Mouse (Mus musculus) left cerebral cortex, adult 2 months (tissue): ENCODE measurements around the gene Sec14l5. TPM values are rescaled to one million over a fixed set of nuclear protein-coding genes. Genes with fewer than 3 reads are reported as not detected.

ENCODE experiments used
- DNase-seq, 2 experiments: peaks; one replicate each; pipeline ENCODE4 v3.0.0; 2021 to 2022; ENCODE audit warnings: low spot score in 2 of 2, mixed read lengths in 1 of 2; ENCODE audit errors: extremely low spot score in 1 of 2
- H3K27ac ChIP-seq: fragments of 200-600 bp; 2 replicates; pipeline ENCODE4 v1.8.1; 2022
- H3K4me3 ChIP-seq: fragments of 200-600 bp; 2 replicates; pipeline ENCODE4 v1.8.1; 2022
- CTCF ChIP-seq: fragments of 200-600 bp; IDR thresholded peaks from 2 replicates; pipeline ENCODE4 v1.8.1; 2022; ENCODE audit warnings: antibody characterized with exemption, mild to moderate bottlenecking, moderate library complexity
- intact Hi-C: fragments of 180-260 bp; cut with DNase I; formaldehyde crosslinking; loops from one replicate; pipeline ENCODE4 v1.15.1; 2025
- microRNA-seq, 2 experiments: library from miRNA; unstranded; fragments of <30 nt; microRNA quantifications; one replicate each; pipeline ENCODE4 v1.2.0; 2021
- total RNA-seq, 2 experiments: library from RNA; stranded (reverse); gene quantifications; 2 replicates each; pipeline ENCODE4 v1.2.3; 2021

Sec14l5 gene
- total RNA-seq, 2 experiments from 2014 or later, result 4.8 to 5.0 TPM

DNA sequence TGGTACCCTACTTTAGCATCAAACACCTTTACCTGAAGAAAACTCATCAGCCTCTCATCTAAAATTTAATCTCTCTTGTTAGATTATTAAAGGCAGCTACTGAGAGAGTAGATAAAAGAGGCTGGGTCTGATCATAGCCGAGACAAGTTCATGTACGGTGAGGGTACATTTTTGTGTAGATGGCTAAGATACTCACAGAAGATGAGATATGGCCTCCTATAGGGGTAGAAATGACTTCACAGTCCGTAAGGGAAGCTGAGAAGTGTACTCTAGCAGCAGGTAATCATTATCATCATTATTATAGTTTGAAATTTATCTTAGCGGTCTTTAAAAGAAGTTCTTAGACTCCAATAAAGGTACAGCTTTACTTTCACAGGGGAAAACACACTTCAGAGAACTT, 86.1 kb downstream of the Sec14l5 start:
- no peak for TF ChIP-seq CTCF
- peak overlapping the region; percentile 66 for H3K27ac ChIP-seq
- no peak for DNase-seq
- intact Hi-C loops, result loop anchor here (1.0 to 2.0 kb wide), 2 partner anchors 30 to 183 kb away; partner anchors contain the start of gene Ubn1
- H3K4me3 ChIP-seq, result peak overlapping the region; percentile 78

DNA sequence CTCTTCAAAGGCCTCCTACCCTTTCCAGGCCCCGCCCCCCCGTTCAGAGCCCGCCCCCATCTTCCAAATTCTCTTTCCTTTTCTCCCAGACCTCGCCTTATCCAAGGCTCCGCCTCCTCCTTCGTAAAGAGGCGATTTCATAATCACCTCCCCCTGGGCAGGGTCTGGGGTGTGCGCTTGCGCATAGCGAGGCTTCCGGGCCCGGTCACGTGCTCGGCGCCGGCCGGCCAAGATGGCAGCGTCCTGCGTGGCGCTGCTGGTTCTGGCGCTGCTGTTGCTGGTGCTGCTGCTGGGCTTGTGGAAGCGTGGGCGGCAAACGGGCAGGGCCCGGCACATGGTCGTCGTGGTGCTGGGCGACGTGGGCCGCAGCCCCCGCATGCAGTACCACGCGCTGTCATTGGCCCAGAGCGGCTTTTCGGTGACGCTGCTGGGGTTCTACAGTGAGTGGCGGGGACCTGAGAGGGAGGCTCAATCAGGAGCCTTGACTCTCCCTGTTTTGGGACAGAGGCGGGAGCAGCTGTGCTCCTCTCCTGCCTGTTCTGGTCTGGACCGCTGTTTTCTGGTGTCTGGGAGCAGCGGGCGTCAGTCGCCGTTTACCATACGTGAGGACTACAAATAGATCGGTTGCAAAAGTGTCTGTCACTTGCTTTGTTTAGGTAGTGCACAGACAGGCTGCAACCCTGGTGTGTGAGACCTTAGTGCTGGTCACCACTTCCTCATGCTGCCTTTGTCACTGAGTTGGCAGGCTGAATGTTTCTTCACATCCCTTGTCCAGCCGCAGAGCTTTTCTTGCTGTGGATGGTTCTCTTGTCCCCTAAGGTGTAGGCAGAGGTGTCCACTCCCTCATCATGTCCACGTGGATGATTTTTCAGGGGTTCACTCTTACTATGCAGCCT, 86.8 kb downstream of the Sec14l5 start, which contains the start of gene Alg1:
Alg1 (plus strand) TSS at position 204 of the 896 bp plus-strand sequence.
- intact Hi-C loops, result loop anchor here (1.0 to 2.0 kb wide), 3 partner anchors 21 to 183 kb away; partner anchors contain the start of genes Eef2kmt and Ubn1
- peak within 1 kb of the TSS; percentile 78 for H3K4me3 ChIP-seq
- DNase-seq, result peak; percentile 95 to 96
- peak within 1 kb of the TSS; percentile 91 for H3K27ac ChIP-seq
- TF ChIP-seq CTCF, result no peak; the same call in 1 of the 2 replicates

Small RNA genes lying within 50 kb of the gene (microRNA-seq; reads per million reads assigned to microRNA genes)
- gene Gm23689 (0 reads per million in 2 experiments), gene Gm26095 (0 reads per million in 2 experiments), gene Mir6364 (0 reads per million in 2 experiments)

Other genes starting within 250 kb of the Sec14l5 start
- 10 to 100 TPM; 70.1 to 71.4 TPM for gene Nudt16l1, start 208.3 kb upstream of the Sec14l5 start, total RNA-seq
- gene Anks3, start 182.9 kb upstream of the Sec14l5 start, total RNA-seq, result 10 to 100 TPM; 67.3 to 68.3 TPM
- not detected for gene Sept12, start 149.3 kb upstream of the Sec14l5 start, total RNA-seq
- not detected for gene Smim22, start 139.8 kb upstream of the Sec14l5 start, total RNA-seq
- gene Rogdi, start 133.6 kb upstream of the Sec14l5 start, total RNA-seq, result 100 to 1,000 TPM; 209 to 213 TPM
- gene Glyr1, start 97.2 kb upstream of the Sec14l5 start, total RNA-seq, result 100 to 1,000 TPM; 139 to 146 TPM
- 10 to 100 TPM; 44.1 to 45.3 TPM for gene Ubn1, start 97.1 kb upstream of the Sec14l5 start, total RNA-seq
- 1 to 10 TPM in 1 of 2 experiments, under 1 TPM in 1; 1.00 to 1.4 TPM for gene Ppl, start 14.7 kb upstream of the Sec14l5 start, total RNA-seq
- gene Nagpa, start 56.9 kb downstream of the Sec14l5 start, total RNA-seq, result 10 to 100 TPM; 12.6 to 14.5 TPM
- gene AU021092, start 75.2 kb downstream of the Sec14l5 start, total RNA-seq, result 1 to 10 TPM; 4.2 to 4.7 TPM
- gene Alg1, start 86.5 kb downstream of the Sec14l5 start, total RNA-seq, result 10 to 100 TPM; 25.5 to 26.8 TPM
- gene Eef2kmt, start 108.9 kb downstream of the Sec14l5 start, total RNA-seq, result 1 to 10 TPM; 2.0 to 4.7 TPM